Mouse (Mus musculus): ENCODE measurements around the gene Slc22a20.
A peak's percentile ranks its signal among the peaks of the same experiment; 100 is the strongest.

Gene Slc22a20

GRCm38 (mm10) chr19:5923990-5924712 lies 61.8 kb downstream of the Slc22a20 start:
- DNase-seq (ENCODE audit: low spot score), result peak; percentile 81

GRCm38 (mm10) chr19:5922963-5923362 lies 63.0 kb downstream of the Slc22a20 start:
- DNase-seq (ENCODE audit: low spot score), result no peak

GRCm38 (mm10) chr19:5922119-5922942 lies 63.6 kb downstream of the Slc22a20 start:
- DNase-seq (ENCODE audit: low spot score), result no peak

- no peak for DNase-seq (ENCODE audit: low spot score)
These were observed 64.2 kb downstream of the Slc22a20 start for GRCm38 (mm10) chr19:5921715-5922114.

Measured in layer of hippocampus, adult 9-10 months (tissue).